Mouse (Mus musculus) lung, postnatal 36 days (tissue): ENCODE data around the gene Ube2ql1.
A peak's percentile ranks its signal among the peaks of the same experiment; 100 is the strongest.

Experiments
- DNase-seq: peaks from one replicate; pipeline ENCODE4 v3.0.0; 2022; ENCODE audit warnings: mixed read lengths

Ube2ql1 gene

DNA sequence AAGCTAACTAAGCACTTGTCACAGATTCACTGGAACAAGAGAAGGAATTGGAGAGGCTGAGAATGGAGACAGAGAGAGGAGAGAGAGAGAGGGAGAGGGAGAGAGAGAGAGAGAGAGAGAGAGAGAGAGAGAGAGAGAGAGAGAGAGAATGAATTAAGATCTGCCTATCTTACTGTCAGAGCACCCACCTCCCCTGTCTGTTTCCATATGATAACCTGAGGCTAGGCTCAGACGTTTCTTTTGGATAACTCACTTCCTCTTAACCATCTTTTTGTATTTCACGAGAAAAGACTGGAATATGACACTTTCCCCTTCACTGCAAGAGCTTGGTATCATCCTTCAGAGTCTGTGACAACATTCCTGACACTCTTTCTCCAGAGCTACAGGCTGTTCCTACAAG lies 32.8 kb downstream of the Ube2ql1 start:
- DNase-seq, result no peak

DNA sequence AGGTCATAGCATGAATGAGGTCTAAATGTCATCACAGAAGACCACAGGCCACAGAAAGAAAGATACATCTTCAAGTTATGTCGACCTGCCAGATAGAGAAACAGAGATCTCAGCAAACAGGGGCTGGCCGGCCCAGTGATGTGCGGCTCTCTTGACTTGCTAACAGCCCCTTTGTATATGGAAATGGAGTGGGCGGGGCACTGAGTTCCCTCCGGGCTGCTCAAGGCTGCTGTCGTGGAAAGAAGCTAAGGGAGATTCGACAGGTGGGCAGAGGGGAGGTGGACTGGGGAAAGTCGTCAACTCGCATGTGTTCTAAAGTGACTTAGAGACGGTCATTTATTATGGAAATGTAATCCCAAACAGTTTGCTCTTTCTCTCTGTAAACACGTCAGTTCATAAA lies 36.2 kb downstream of the Ube2ql1 start:
- DNase-seq, result no peak

DNA sequence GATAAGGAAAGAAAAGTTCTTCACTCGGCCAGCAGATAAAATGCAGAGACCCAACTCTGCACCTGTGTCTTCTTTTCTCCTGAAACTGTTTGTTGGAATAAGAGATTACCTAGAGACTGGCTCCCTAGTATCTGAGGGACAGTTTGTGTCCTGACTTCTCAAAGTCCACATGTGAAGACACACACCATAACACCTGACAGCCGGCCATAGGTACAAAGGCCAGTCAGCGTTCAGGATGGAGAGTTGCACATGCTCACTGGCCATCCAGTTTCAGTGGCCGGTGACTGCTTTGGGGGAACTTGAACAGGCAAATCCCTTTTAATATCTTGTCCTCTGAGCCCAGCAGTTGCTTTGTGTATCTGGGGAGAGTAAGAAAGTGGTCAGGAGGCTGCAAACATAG lies 38.3 kb downstream of the Ube2ql1 start:
- no peak for DNase-seq

DNA sequence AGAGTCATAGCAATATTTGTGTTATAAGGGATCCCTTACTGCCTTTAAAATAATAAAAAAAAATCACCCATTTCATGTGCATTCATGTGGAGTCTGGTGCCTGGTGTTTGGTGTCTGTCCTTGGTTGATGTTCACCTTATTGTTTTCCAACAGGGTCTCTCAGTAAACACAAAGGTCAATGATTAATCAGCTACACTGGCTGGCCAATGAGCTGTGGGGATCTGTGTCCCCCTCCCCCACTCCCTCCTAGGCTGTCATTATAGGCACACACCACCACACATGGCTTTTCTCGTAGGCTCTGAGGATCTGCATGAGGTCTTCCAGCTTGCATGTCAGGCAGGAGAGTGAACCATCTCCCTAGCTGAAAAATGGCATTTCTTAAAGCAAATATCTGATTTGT lies 38.9 kb downstream of the Ube2ql1 start:
- DNase-seq, result no peak

DNA sequence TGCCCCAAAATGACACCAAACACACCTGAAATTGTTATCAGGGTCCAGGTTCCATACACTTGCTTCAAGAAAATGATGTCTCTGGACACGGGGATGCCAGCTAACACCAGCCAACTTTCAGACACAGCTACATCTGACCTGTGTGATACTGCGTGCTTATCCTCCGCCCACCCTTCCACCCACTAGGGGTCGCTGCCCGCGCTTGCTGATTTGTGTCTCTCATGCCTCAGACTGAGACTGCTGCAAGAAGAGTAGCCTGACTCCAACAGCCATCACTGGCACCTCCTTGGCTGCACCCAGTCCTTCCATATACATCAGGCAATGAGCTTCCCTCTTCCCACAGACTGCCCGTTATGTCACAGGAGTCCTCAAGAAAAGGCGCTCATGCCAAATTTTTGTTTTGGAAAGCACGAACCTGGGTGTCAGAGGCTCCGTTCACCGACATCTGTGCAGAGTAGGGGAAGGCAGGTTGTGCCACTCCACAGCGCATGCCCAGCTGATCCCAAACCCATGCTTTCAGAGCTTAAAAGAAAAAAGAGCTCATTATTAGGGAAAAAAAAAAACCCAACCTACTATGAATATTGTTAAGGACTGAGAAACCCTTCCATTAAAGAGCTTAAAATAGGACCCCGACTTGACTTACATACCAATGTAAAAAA lies 43.2 kb downstream of the Ube2ql1 start:
- peak; percentile 54 for DNase-seq

DNA sequence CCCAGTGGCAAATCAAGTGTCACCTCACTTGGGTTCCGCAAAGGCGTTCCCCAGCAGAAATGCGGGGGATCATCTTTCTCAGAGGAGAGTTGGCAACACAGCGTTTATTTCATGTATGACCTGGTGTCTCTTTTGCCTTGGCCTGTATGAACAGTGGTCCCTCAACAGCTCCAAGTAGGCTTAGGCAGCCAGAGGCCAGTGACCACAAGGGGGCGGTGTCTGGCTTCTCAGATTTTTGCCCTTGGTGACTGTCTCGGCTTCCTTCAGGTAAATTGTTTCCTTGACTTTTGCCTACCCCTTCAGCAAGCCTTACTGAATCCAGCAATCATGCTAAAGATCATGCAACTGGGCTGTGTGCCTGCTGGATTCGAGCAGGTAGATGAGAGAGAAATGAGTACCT lies 48.6 kb downstream of the Ube2ql1 start:
- DNase-seq, result peak; percentile 27

DNA sequence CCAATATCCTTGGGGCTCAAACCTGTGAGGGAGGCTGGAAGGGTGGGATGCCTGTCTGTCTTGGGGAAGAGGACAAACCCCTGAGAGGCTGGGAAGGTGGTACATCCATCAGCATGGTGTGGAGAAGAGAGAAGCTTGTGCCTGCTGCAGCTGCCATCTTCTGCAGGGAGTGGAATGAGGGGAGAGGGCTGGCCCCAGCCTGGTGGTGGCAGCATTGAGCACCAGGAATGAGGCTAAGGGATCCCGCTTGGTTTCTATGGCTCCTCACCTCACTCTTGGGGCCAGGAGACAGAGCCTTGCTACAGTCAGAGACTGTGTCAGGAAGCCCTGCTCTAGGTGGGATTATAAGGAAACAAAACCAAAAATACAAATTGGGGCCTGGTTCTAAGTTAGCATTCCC lies 52.7 kb downstream of the Ube2ql1 start:
- DNase-seq, result no peak

DNA sequence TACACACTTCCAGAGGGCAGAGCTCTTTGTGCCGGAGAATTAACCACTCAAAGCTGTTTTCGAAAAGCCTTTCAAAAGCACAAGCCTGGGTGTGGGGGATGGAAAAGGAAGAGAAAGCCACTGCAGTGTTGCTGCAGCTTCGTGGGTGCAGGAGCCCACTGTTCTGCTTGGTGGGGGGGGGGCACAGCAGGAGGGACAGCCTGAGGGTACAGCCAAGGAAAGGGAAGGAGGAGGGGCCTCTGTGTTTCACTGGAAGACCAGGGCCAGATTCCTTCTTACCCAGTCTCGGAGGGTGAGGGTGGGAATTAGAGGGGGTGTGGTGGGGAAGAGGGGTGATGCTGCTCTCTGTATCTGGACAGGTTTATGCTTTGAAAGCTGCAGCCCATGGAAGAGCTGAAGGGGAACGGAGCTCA lies 54.3 kb downstream of the Ube2ql1 start:
- no peak for DNase-seq

DNA sequence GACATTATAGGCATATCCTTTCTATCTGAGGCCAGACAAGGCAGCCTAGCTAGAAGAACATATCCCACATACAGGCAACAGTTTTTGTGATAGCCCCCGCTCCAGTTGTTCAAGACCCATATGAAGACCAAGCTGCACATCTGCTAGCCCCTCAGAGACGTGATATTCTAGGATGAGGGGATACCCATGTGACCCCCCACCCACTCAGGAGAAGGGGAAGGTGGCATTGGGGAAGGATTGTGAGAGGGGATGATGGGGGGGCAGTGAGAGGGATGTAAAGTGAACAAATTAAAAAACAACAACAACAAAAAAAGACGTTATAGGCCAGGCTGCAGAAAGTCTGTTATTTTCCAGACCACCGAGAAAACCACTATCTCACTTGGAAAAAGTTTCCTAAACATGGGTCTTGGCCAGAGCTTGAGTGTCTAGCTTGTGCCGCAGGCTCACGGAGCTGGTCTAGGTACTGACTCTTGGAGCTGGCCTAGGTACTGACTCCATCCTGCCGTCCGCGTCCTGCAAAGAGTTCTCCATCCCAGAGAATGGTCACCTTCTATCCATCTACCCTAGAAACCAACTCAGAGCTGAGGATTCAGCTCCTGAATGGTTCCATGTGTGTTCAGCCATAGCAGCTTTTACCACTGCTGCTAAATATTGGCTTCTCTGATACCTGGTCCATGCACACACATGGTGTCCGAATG lies 65.6 kb downstream of the Ube2ql1 start:
- DNase-seq, result no peak

DNA sequence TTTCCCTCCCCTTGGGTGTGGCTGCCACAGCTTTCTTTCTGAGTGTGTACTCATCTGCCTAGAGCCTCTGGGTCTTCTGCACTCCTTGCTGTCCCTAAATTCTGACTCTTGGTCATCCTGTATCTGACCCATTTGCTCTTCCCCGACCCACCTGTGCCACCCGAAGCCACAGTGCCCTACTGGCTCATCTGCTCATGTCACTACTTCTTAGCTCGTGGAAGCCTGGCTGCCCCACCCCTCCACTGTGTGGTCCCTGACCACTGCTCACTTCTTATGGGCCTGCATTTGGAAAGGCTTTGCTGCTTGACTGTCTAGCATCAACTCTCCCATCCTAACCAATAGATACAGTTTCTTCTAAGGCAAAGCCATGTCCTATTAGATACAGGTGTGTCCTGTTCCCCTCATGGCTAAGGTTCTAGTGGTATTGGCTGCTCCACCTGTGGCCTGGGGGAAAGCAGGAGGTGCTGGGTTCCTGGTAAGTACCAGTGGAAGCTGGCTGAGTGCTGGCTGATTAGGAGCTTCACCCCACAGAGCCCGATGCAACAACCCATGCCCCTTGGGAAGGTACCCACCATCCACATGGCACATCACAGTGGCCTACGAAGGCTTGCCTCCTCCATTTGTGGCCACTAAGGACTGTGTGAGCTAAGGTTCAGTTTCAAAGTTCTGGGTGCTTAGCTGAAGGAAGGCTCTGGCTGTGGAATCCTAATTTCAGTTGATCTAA lies 66.3 kb downstream of the Ube2ql1 start:
- DNase-seq, result no peak

DNA sequence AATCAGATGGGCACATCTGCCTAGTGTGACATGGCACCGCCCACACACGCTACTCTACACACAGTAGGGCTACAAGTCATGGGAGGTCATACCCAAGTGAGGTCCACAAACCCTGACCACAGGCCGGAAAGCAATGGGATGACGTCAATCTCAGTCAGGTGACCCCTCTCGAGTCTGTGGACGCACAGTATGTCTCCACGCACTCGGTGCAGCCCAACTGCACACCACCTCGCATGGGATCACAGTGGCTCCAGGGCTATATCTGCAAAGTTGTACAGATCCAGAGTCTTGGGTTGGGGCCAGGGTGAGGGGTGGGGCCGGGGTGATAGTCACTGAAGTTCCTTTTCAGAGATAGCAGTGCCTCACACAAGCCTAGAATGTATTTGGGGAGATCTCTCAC lies 67.1 kb downstream of the Ube2ql1 start:
- no peak for DNase-seq

DNA sequence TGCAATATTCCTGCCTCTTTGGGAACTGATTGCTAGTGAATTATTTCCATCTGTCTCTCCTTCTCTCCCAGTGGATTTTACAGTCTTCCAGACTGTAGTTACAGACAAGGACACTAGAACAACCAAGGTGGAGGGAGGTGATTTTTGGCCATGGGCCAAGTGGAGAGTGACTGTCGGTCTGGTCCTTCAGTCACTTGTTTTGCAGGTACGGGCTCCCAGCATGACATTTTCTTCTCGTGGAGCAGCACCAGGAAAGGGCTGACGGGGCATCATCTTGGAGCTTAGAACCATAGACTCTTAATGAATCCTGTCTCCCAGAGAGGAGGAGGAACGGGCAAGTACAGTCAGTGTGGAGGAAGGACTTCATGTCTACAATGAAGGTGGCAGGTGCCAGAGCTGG lies 67.6 kb downstream of the Ube2ql1 start:
- DNase-seq, result no peak

DNA sequence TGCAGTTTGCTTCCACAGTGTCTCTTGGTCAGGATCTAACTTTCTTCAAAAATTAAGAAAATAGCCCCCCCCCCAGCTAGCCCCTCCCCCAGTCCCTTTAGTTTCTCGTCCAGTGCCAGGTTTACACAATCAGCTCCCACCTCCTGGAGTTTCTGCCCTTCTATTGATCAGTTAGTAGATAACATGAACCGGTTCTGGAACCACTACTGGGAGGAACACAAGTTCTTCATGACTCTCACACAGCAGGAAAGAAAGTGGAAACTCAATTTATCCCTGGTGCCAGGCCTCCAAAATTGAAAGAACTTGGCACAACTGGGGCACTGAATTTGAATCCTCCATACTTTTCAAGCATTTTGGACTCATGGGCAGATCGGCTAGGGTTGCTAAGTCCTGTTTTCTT lies 85.2 kb downstream of the Ube2ql1 start:
- DNase-seq, result no peak
